Mouse (Mus musculus) heart, postnatal 36 days (tissue): Measurements from ENCODE around the gene Zfyve1. TPM values are rescaled to one million over a fixed set of nuclear protein-coding genes. Genes with fewer than 3 reads are reported as not detected.
A peak's percentile ranks its signal among the peaks of the same experiment; 100 is the strongest.
"Not testable (repeated sequence)": the region's sequence is repeated elsewhere in the genome, so short reads cannot be mapped to it uniquely, and the experiment has no call there.

Experiments used
- DNase-seq, 2 experiments: peaks; one replicate each; pipeline ENCODE4 v3.0.0; 2021 to 2022
- intact Hi-C: fragments of 180-260 bp; cut with DNase I; formaldehyde crosslinking; loops from one replicate; pipeline ENCODE4 v1.15.1; 2025
- total RNA-seq, 2 experiments: library from RNA; stranded (reverse); gene quantifications; 2 replicates each; pipeline ENCODE4 v1.2.3; 2021

Zfyve1 gene
- total RNA-seq: 10 to 100 TPM; 14.2 to 18.7 TPM

- intact Hi-C loops: loop anchor here (5.0 kb wide), 1 partner anchor 35 kb away; the partner anchor contains the start of gene Rbm25
- peak; percentile 88 to 89 for DNase-seq
These were observed at the start of gene Zfyve1 for GRCm38 (mm10) chr12:83597025-83597501. Gene Zfyve1 (minus strand): TSS chr12:83597222.

GRCm38 (mm10) chr12:83643116-83643515, 46.1 kb upstream of the Zfyve1 start:
- DNase-seq: no peak
- intact Hi-C loops: no loop called here

- no peak for DNase-seq
- intact Hi-C loops: no loop called here
These were observed 44.2 kb upstream of the Zfyve1 start for GRCm38 (mm10) chr12:83641233-83641632.

GRCm38 (mm10) chr12:83633807-83634206, 36.8 kb upstream of the Zfyve1 start:
- intact Hi-C loops: loop anchor here (5.0 kb wide), 2 partner anchors 37 to 53 kb away; partner anchors contain the start of genes Psen1 and Zfyve1
- no peak for DNase-seq

- DNase-seq: peak; percentile 39 to 59
- intact Hi-C loops: loop anchor here (5.0 kb wide), 2 partner anchors 35 to 55 kb away; partner anchors contain the start of genes Psen1 and Zfyve1
These were observed 35.6 kb upstream of the Zfyve1 start for GRCm38 (mm10) chr12:83632680-83633025.

GRCm38 (mm10) chr12:83631743-83632679, 35.0 kb upstream of the Zfyve1 start:
- DNase-seq: peak; percentile 93 to 95
- intact Hi-C loops: loop anchor here (5.0 kb wide), 2 partner anchors 35 to 55 kb away; partner anchors contain the start of genes Psen1 and Zfyve1

GRCm38 (mm10) chr12:83630936-83631335, 33.9 kb upstream of the Zfyve1 start, which contains the start of gene Rbm25:
Gene Rbm25 (plus strand): TSS chr12:83631236.
- not testable (repeated sequence) for DNase-seq
- intact Hi-C loops: loop anchor here (5.0 kb wide), 2 partner anchors 34 to 56 kb away; partner anchors contain the start of genes Psen1 and Zfyve1

GRCm38 (mm10) chr12:83624321-83624720, 27.3 kb upstream of the Zfyve1 start:
- DNase-seq: no peak
- intact Hi-C loops: no loop called here

- intact Hi-C loops: no loop called here
- DNase-seq: no peak
These were observed 25.2 kb upstream of the Zfyve1 start for GRCm38 (mm10) chr12:83622031-83622755.

GRCm38 (mm10) chr12:83620694-83621093, 23.7 kb upstream of the Zfyve1 start:
- intact Hi-C loops, DNase-seq: not testable (repeated sequence)

GRCm38 (mm10) chr12:83618981-83619380, 22.0 kb upstream of the Zfyve1 start:
- no peak for DNase-seq
- intact Hi-C loops: no loop called here

- no peak for DNase-seq
These were observed 20.2 kb upstream of the Zfyve1 start for GRCm38 (mm10) chr12:83617261-83617660.

GRCm38 (mm10) chr12:83606411-83606810, 9.4 kb upstream of the Zfyve1 start:
- DNase-seq, intact Hi-C loops: not testable (repeated sequence)

More at GRCm38 (mm10) chr12:83617261-83617660, 20.2 kb upstream of the Zfyve1 start:
- intact Hi-C loops: no loop called here

- intact Hi-C loops: no loop called here
- DNase-seq: no peak
These were observed 5.3 kb upstream of the Zfyve1 start for GRCm38 (mm10) chr12:83602285-83602684.

GRCm38 (mm10) chr12:83597881-83598280, 859 bp upstream of the Zfyve1 start:
- no peak for DNase-seq
- intact Hi-C loops: loop anchor here (5.0 kb wide), 1 partner anchor 34 kb away; the partner anchor contains the start of gene Rbm25

GRCm38 (mm10) chr12:83596191-83596954, 649 bp downstream of the Zfyve1 start:
- intact Hi-C loops: loop anchor here (5.0 kb wide), 1 partner anchor 36 kb away; the partner anchor contains the start of gene Rbm25
- no peak for DNase-seq

GRCm38 (mm10) chr12:83594454-83595040, 2.5 kb downstream of the Zfyve1 start:
- no peak for DNase-seq
- intact Hi-C loops: loop anchor here (5.0 kb wide), 1 partner anchor 38 kb away; the partner anchor contains the start of gene Rbm25

- DNase-seq: no peak
- intact Hi-C loops: no loop called here
These were observed 5.1 kb downstream of the Zfyve1 start for GRCm38 (mm10) chr12:83591754-83592501.

- intact Hi-C loops: no loop called here
- no peak for DNase-seq
These were observed 10.4 kb downstream of the Zfyve1 start for GRCm38 (mm10) chr12:83586628-83587027.
